8 mouse cellular contexts compared by ENCODE assay signal in the genomic region with DNA sequence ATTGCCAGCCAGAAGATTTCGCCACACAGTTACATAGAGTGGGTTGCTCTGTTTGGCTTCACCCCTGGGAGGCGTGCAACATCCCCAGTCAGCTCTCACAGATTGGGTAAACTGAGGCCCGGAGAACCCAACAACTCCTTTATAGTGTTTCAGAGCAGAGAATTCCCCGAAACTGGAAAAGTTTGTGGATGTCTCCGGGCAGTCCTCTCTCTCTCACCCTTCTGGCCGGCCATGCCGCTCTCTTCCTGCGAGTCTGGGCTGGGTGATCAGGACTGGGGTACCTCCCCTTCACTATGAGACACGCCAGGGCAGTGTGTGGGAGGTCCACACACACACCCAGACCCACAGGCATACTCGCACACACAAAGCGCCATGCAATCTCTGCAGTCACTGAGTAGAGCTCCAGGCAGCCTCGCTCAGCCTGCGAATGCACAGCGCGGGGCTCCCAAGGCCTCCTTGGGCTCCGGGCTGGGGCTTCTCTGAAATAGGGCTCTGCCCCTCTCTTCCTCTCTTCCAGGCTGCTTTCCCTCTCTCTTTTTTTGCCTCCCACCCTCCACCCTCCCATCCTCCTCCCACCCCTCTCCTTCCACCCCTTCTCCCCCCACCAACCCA. TPM values are rescaled to one million over a fixed set of nuclear protein-coding genes. Genes with fewer than 3 reads are reported as not detected.
DNase-seq lines count a peak whose midpoint lies in the region; ATAC-seq and TF ChIP-seq lines count a peak whose summit lies in the region.

No protein-coding gene starts in this region.

- TF ChIP-seq POLR2A in kidney, adult 2 months (IDR thresholded peaks at IDR 0.05; ENCODE audit: low read depth, low read length): peak; percentile 21

- peak overlapping the region; percentile 74 for H3K4me2 ChIP-seq in limb, embryonic 15.5 days
- peak overlapping the region; percentile 79 for H3K4me2 ChIP-seq in midbrain, embryonic 13.5 days (replicated peaks)

- peaks cover 2% of the 10 kb centered on the region for H3K27me3 ChIP-seq in erythroblast, embryonic 14.5 days (ENCODE audit: control insufficient read depth)
- H3K27me3 ChIP-seq in embryonic facial prominence, embryonic 10.5 days (replicated peaks; ENCODE audit: low read depth, poor library complexity, severe bottlenecking): no peaks in the 10 kb centered on the region
- H3K27me3 ChIP-seq in kidney, adult 2 months (replicated peaks; ENCODE audit: control insufficient read depth, insufficient read depth, low read length): no peaks in the 10 kb centered on the region
- no peaks in the 10 kb centered on the region for H3K27me3 ChIP-seq in limb, embryonic 15.5 days
- no peaks in the 10 kb centered on the region for H3K27me3 ChIP-seq in midbrain, embryonic 13.5 days

- ATAC-seq in erythroblast, adult 5-6 weeks (replicated peaks; ENCODE audit: low FRiP score, poor library complexity, severe bottlenecking): no peak
- peak; percentile 75 for ATAC-seq in limb, embryonic 15.5 days (ENCODE audit: insufficient number of reproducible peaks, low FRiP score, low TSS enrichment, low read depth)
- peak; percentile 72 for ATAC-seq in midbrain, embryonic 13.5 days

- H3K9ac ChIP-seq in limb, embryonic 15.5 days: peak overlapping the region; percentile 64
- H3K9ac ChIP-seq in midbrain, embryonic 13.5 days (replicated peaks): peak overlapping the region; percentile 89

- no peaks in the 10 kb centered on the region for H3K4me1 ChIP-seq in erythroblast, embryonic 14.5 days (ENCODE audit: control insufficient read depth)
- H3K4me1 ChIP-seq in embryonic facial prominence, embryonic 10.5 days: peaks cover 45% of the 10 kb centered on the region
- H3K4me1 ChIP-seq in kidney, adult 2 months (ENCODE audit: control insufficient read depth, insufficient read depth, low read length): peaks cover 3% of the 10 kb centered on the region; the same call in 1 of the 2 replicates
- peaks cover 18% of the 10 kb centered on the region for H3K4me1 ChIP-seq in limb, embryonic 15.5 days
- peaks cover 53% of the 10 kb centered on the region for H3K4me1 ChIP-seq in midbrain, embryonic 13.5 days (replicated peaks)

- WGBS in embryonic facial prominence, embryonic 10.5 days: 3% methylated on average over 16 of the region's 16 CpGs
- 3% methylated on average over 16 of the region's 16 CpGs for WGBS in kidney, adult 2 months
- WGBS in limb, embryonic 15.5 days: 1% methylated on average over 16 of the region's 16 CpGs
- 2% methylated on average over 16 of the region's 16 CpGs for WGBS in midbrain, embryonic 13.5 days

- DNase-seq in embryonic facial prominence, embryonic 10.5 days (ENCODE audit: low spot score): peak; percentile 78
- peak; percentile 39 to 54 for DNase-seq in heart, adult 9 months (ENCODE audit: low spot score in 2 of 2)
- DNase-seq in kidney, adult 2 months: peak; percentile 51
- DNase-seq in spleen, postnatal 36 days (ENCODE audit: low spot score in 2 of 2): peak; percentile 7

- H3K36me3 ChIP-seq in erythroblast, embryonic 14.5 days (ENCODE audit: control insufficient read depth): no peaks in the 10 kb centered on the region
- no peaks in the 10 kb centered on the region for H3K36me3 ChIP-seq in embryonic facial prominence, embryonic 10.5 days (replicated peaks)
- no peaks in the 10 kb centered on the region for H3K36me3 ChIP-seq in kidney, adult 2 months (ENCODE audit: control insufficient read depth, insufficient read depth, low read length)
- H3K36me3 ChIP-seq in limb, embryonic 15.5 days: no peaks in the 10 kb centered on the region
- no peaks in the 10 kb centered on the region for H3K36me3 ChIP-seq in midbrain, embryonic 13.5 days

- no peaks in the 10 kb centered on the region; the same call in 1 of the 2 replicates for H3K9me3 ChIP-seq in erythroblast, embryonic 14.5 days (ENCODE audit: control insufficient read depth, low read length)
- peaks cover 4% of the 10 kb centered on the region; the same call in 1 of the 2 replicates for H3K9me3 ChIP-seq in embryonic facial prominence, embryonic 10.5 days
- no peaks in the 10 kb centered on the region for H3K9me3 ChIP-seq in limb, embryonic 15.5 days
- H3K9me3 ChIP-seq in midbrain, embryonic 13.5 days: no peaks in the 10 kb centered on the region

- TF ChIP-seq CTCF in kidney, adult 2 months (conservative IDR thresholded peaks at IDR 0.05; ENCODE audit: insufficient read depth, insufficient read length, low read depth, low read length): no peak

- H3K4me3 ChIP-seq in erythroblast, embryonic 14.5 days (replicated peaks): peak overlapping the region; percentile 42
- peak overlapping the region; percentile 86 for H3K4me3 ChIP-seq in embryonic facial prominence, embryonic 10.5 days
- H3K4me3 ChIP-seq in kidney, adult 2 months (ENCODE audit: insufficient read depth, low read depth, low read length): peak overlapping the region; percentile 89
- peak overlapping the region; percentile 64 for H3K4me3 ChIP-seq in limb, embryonic 15.5 days
- peak overlapping the region; percentile 91 for H3K4me3 ChIP-seq in midbrain, embryonic 13.5 days (replicated peaks)

- peak overlapping the region; percentile 98 for H3K27ac ChIP-seq in embryonic facial prominence, embryonic 10.5 days (replicated peaks)
- no peak overlapping the region for H3K27ac ChIP-seq in kidney, adult 2 months (ENCODE audit: insufficient read depth, low read depth, low read length)
- peak overlapping the region; percentile 98 for H3K27ac ChIP-seq in limb, embryonic 15.5 days
- H3K27ac ChIP-seq in midbrain, embryonic 13.5 days: peak overlapping the region; percentile 99

RNA-seq across cellular contexts. Expression of a gene that starts 0.7 kb away (rescaled TPM):
- polyA plus RNA-seq in erythroblast, embryonic 14.5 days (2012): 0.05 and 0.06 TPM in 2 replicates
- total RNA-seq in erythroblast, adult 5-6 weeks (2015; ENCODE audit: low replicate concordance): 2.3 and 3.7 TPM in 2 replicates
- total RNA-seq in erythroblast, adult 5-6 weeks (2017; ENCODE audit: low replicate concordance): 0.77 and 0.84 TPM in 2 replicates
- 60.9 and 73.5 TPM in 2 replicates for polyA plus RNA-seq in embryonic facial prominence, embryonic 10.5 days (2016; fragmentation: Nextera tagmentation; extraction: Ambion mirVana)
- polyA plus RNA-seq in kidney, adult 2 months (2012; rRNA removed): 7.6 and 9.0 TPM in 2 replicates
- 43.1 and 54.1 TPM in 2 replicates for polyA plus RNA-seq in limb, embryonic 15.5 days (2015; fragmentation: Nextera tagmentation; extraction: Ambion mirVana)
- polyA plus RNA-seq in midbrain, embryonic 13.5 days (2015; fragmentation: Nextera tagmentation; extraction: Ambion mirVana): 98.7 and 111 TPM in 2 replicates

Comparison
In these comparisons a context has a peak if more than half of its experiments do, and no peak if none do; other contexts are left out.
1. DNase-seq: peak in every context shown above with its lines; median percentile 78 in embryonic facial prominence, embryonic 10.5 days; 51 in kidney, adult 2 months; 46 in heart, adult 9 months; 7 in spleen, postnatal 36 days.